Mouse (Mus musculus) forebrain, postnatal 0 days (tissue): ENCODE results near the gene Rbpjl. TPM values are rescaled to one million over a fixed set of nuclear protein-coding genes. Genes with fewer than 3 reads are reported as not detected.

Experiments used
- ATAC-seq: fragments of 200-750 bp; cut with Nextera tagmentation; 2 replicates; pipeline ENCODE4 v1.8.0; 2017; ENCODE audit warnings: mild to moderate bottlenecking, moderate library complexity
- DNase-seq: peaks from one replicate; pipeline ENCODE4 v3.0.0-alpha.2; 2015
- H3K27ac ChIP-seq: fragments of 300-500 bp; sonication (generic); 2 replicates; pipeline ENCODE4 v1.5.1; 2014; ENCODE audit warnings: low read depth, mild to moderate bottlenecking, antibody characterized with exemption, low read length, moderate library complexity, mixed read lengths
- H3K27me3 ChIP-seq: fragments of 300-500 bp; sonication (generic); 2 replicates; pipeline ENCODE4 v1.6.1; 2014; ENCODE audit warnings: mild to moderate bottlenecking, low read length, mixed read lengths; ENCODE audit not compliant: insufficient read depth
- H3K36me3 ChIP-seq: fragments of 300-500 bp; sonication (generic); 2 replicates; pipeline ENCODE4 v1.6.1; 2014; ENCODE audit warnings: mild to moderate bottlenecking, moderate library complexity; ENCODE audit not compliant: insufficient read depth
- H3K4me1 ChIP-seq: fragments of 300-500 bp; sonication (generic); 2 replicates; pipeline ENCODE4 v1.6.1; 2014; ENCODE audit warnings: antibody characterized with exemption; ENCODE audit not compliant: insufficient read depth
- H3K4me2 ChIP-seq: fragments of 300-500 bp; sonication (generic); 2 replicates; pipeline ENCODE4 v1.6.1; 2014; ENCODE audit warnings: low read depth, mild to moderate bottlenecking, moderate library complexity
- H3K4me3 ChIP-seq: fragments of 300-500 bp; sonication (generic); 2 replicates; pipeline ENCODE4 v1.5.1; 2014; ENCODE audit warnings: low read depth, low read length, mixed read lengths
- H3K9ac ChIP-seq: fragments of 300-500 bp; sonication (generic); 2 replicates; pipeline ENCODE4 v1.6.1; 2014; ENCODE audit warnings: mild to moderate bottlenecking
- H3K9me3 ChIP-seq: fragments of 300-500 bp; sonication (generic); 2 replicates; pipeline ENCODE4 v1.6.1; 2016; ENCODE audit warnings: low read length
- CTCF ChIP-seq: sonication (generic); IDR thresholded peaks from 2 replicates; pipeline ENCODE4 v1.5.1; 2016; ENCODE audit warnings: antibody characterized with exemption, control low read depth, low read depth
- WGBS: fragments of 180-500 bp; shearing (Covaris S2); extraction: QIAGEN DNeasy Blood & Tissue Kit; methylation state at CpG from one replicate; pipeline ENCODE4 v1.1.7; 2014; 5-methylcytosine and 5-hydroxymethylcytosine counted together
- polyA plus RNA-seq: library from polyadenylated mRNA; unstranded; fragments of >200 nt; fragmentation: Nextera tagmentation; extraction: Ambion mirVana; gene quantifications from 2 replicates; pipeline ENCODE4 v1.2.1, GENCODE M21; 2015
- total RNA-seq: library from RNA; depleted of rRNA; stranded (reverse); fragments of >200 nt; gene quantifications from 2 replicates; pipeline ENCODE4 v1.2.3, GENCODE M21; 2014

The Rbpjl gene
- total and polyA plus RNA-seq, 2 experiments from 2014 or later = 0.17 TPM; not detected in 1

GRCm38 (mm10) chr2:164453887-164454500 lies 51.1 kb downstream of the Rbpjl start:
- DNase-seq = no peak
- ATAC-seq = no peak
- no peak for TF ChIP-seq CTCF
- no peaks in the 10 kb centered on the region for H3K4me1 ChIP-seq
- no peak overlapping the region for H3K4me2 ChIP-seq
- H3K27ac ChIP-seq = no peak overlapping the region
- no peaks in the 10 kb centered on the region for H3K27me3 ChIP-seq
- no peaks in the 10 kb centered on the region for H3K9me3 ChIP-seq
- H3K4me3 ChIP-seq = no peak overlapping the region
- no peak overlapping the region for H3K9ac ChIP-seq
- no peaks in the 10 kb centered on the region for H3K36me3 ChIP-seq
- 76% methylated on average over 7 of the region's 7 CpGs for WGBS

GRCm38 (mm10) chr2:164454846-164455245 lies 51.9 kb downstream of the Rbpjl start:
- 70% methylated on average over 10 of the region's 10 CpGs for WGBS
- no peak for ATAC-seq
- no peak overlapping the region for H3K4me2 ChIP-seq

GRCm38 (mm10) chr2:164455421-164456190 lies 52.7 kb downstream of the Rbpjl start:
- H3K27ac ChIP-seq = no peak overlapping the region
- H3K36me3 ChIP-seq = no peaks in the 10 kb centered on the region

More at GRCm38 (mm10) chr2:164454846-164455245, 51.9 kb downstream of the Rbpjl start:
- no peaks in the 10 kb centered on the region for H3K9me3 ChIP-seq
- no peak for TF ChIP-seq CTCF
- H3K4me1 ChIP-seq = no peaks in the 10 kb centered on the region
- DNase-seq = no peak
- no peak overlapping the region for H3K27ac ChIP-seq
- no peak overlapping the region for H3K4me3 ChIP-seq
- H3K36me3 ChIP-seq = no peaks in the 10 kb centered on the region
- no peak overlapping the region for H3K9ac ChIP-seq
- no peaks in the 10 kb centered on the region for H3K27me3 ChIP-seq

GRCm38 (mm10) chr2:164456413-164456812 lies 53.5 kb downstream of the Rbpjl start:
- DNase-seq (no peak), ATAC-seq (no peak)
- no peak for TF ChIP-seq CTCF
- Histone ChIP-seq H3K27me3 (no peaks in the 10 kb centered on the region), H3K9me3 (no peaks in the 10 kb centered on the region), H3K9ac (peak overlapping the region; percentile 45; the same call in 1 of the 2 replicates), H3K4me1 (no peaks in the 10 kb centered on the region), H3K27ac (no peak overlapping the region), H3K36me3 (no peaks in the 10 kb centered on the region), H3K4me2 (peak overlapping the region; percentile 37), H3K4me3 (no peak overlapping the region)
- WGBS = 100% methylated on average over 1 of the region's 1 CpGs

More at GRCm38 (mm10) chr2:164455421-164456190, 52.7 kb downstream of the Rbpjl start:
- no peak for TF ChIP-seq CTCF
- Histone ChIP-seq H3K9me3 (no peaks in the 10 kb centered on the region), H3K27me3 (no peaks in the 10 kb centered on the region), H3K9ac (no peak overlapping the region), H3K4me2 (no peak overlapping the region), H3K4me1 (no peaks in the 10 kb centered on the region), H3K4me3 (no peak overlapping the region)
- DNase-seq = no peak
- WGBS = 74% methylated on average over 6 of the region's 6 CpGs
- no peak for ATAC-seq

GRCm38 (mm10) chr2:164456864-164457300 lies 53.9 kb downstream of the Rbpjl start, which contains the start of gene Sys1:
Gene Sys1 (plus strand): TSS chr2:164456964.
- H3K4me3 ChIP-seq = peak within 1 kb of the TSS; percentile 24; the same call in 1 of the 2 replicates
- H3K4me2 ChIP-seq = peak within 1 kb of the TSS; percentile 37
- H3K9me3 ChIP-seq = no peaks in the 10 kb centered on the region
- H3K4me1 ChIP-seq = peaks cover 3% of the 10 kb centered on the region
- DNase-seq (peak; percentile 34), ATAC-seq (no peak)
- H3K27me3 ChIP-seq = no peaks in the 10 kb centered on the region
- H3K9ac ChIP-seq = peak within 1 kb of the TSS; percentile 45
- 3% methylated on average over 7 of the region's 7 CpGs for WGBS
- peak; percentile 43 for TF ChIP-seq CTCF
- no peak within 1 kb of the TSS for H3K27ac ChIP-seq
- no peaks in the 10 kb centered on the region for H3K36me3 ChIP-seq

- 53% methylated on average over 7 of the region's 7 CpGs for WGBS
- TF ChIP-seq CTCF = no peak
- no peaks in the 10 kb centered on the region for H3K27me3 ChIP-seq
- H3K9me3 ChIP-seq = no peaks in the 10 kb centered on the region
- H3K9ac ChIP-seq = no peak overlapping the region
- ATAC-seq (no peak), DNase-seq (no peak)
- peaks cover 7% of the 10 kb centered on the region for H3K4me1 ChIP-seq
- no peak overlapping the region for H3K4me3 ChIP-seq
- no peak overlapping the region for H3K27ac ChIP-seq
- 0 out of 2 replicates have a peak, but pooled peaks cover 1% of the 10 kb centered on the region for H3K36me3 ChIP-seq
- no peak overlapping the region for H3K4me2 ChIP-seq
These were observed 55.0 kb downstream of the Rbpjl start for GRCm38 (mm10) chr2:164457942-164458341.

GRCm38 (mm10) chr2:164458535-164458934 lies 55.6 kb downstream of the Rbpjl start:
- Histone ChIP-seq H3K27me3 (no peaks in the 10 kb centered on the region), H3K4me1 (peaks cover 7% of the 10 kb centered on the region), H3K27ac (no peak overlapping the region), H3K4me3 (no peak overlapping the region), H3K9ac (no peak overlapping the region), H3K9me3 (no peaks in the 10 kb centered on the region), H3K4me2 (no peak overlapping the region), H3K36me3 (peaks cover 5% of the 10 kb centered on the region; the same call in 1 of the 2 replicates)
- ATAC-seq (no peak), DNase-seq (no peak)
- WGBS = 87% methylated on average over 8 of the region's 8 CpGs
- no peak for TF ChIP-seq CTCF
